Mouse (Mus musculus) induced T-regulatory cell, adult 2 months (primary cell): ENCODE measurements around the gene Ildr1.

Experiments
- DNase-seq: peaks from one replicate; pipeline ENCODE4 v3.0.0-alpha.2; 2012; ENCODE audit warnings: low read depth

The Ildr1 gene

GRCm38 (mm10) chr16:36771703-36772102, 77.9 kb downstream of the Ildr1 start:
- no peak for DNase-seq

GRCm38 (mm10) chr16:36772996-36773395, 79.2 kb downstream of the Ildr1 start:
- DNase-seq = no peak

DNA sequence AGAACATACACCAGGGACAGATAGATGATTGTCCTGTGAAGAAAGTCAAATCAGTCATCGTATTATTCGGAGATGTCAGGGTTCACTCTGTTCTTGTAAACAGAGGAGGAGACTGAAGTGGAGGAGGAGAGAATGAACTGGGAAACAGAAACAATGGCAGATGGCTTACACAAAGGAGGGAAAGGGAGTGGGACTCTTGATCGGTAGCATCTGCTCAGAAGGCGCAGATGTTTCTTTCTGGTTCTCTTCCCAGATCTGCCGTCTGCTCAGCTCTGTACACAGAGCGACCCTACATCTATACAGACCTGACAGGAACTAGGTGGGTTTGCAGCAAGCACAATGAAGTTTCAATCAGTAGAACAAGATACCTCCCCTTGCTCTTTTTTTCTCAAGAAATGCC, 81.9 kb downstream of the Ildr1 start:
- DNase-seq = no peak
